Mouse (Mus musculus) neural tube, embryonic 13.5 days (tissue): ENCODE results near the gene Asb13. TPM values are rescaled to one million over a fixed set of nuclear protein-coding genes. Genes with fewer than 3 reads are reported as not detected.

Source experiments
- ATAC-seq: fragments of 200-750 bp; cut with Nextera tagmentation; 2 replicates; pipeline ENCODE4 v1.8.0; 2017; ENCODE audit warnings: low read depth, mild to moderate bottlenecking, moderate TSS enrichment, moderate library complexity
- H3K27ac ChIP-seq: fragments of 300-500 bp; sonication (generic); replicated peaks from 2 replicates; pipeline ENCODE4 v1.5.1; 2015; ENCODE audit warnings: moderate library complexity, mild to moderate bottlenecking, inconsistent platforms
- H3K27me3 ChIP-seq: fragments of 300-500 bp; sonication (generic); 2 replicates; pipeline ENCODE4 v1.6.1; 2015; ENCODE audit warnings: mild to moderate bottlenecking, inconsistent platforms
- H3K36me3 ChIP-seq: fragments of 300-500 bp; sonication (generic); 2 replicates; pipeline ENCODE4 v1.6.1; 2015; ENCODE audit warnings: mild to moderate bottlenecking, inconsistent platforms
- H3K4me1 ChIP-seq: fragments of 300-500 bp; sonication (generic); replicated peaks from 2 replicates; pipeline ENCODE4 v1.6.1; 2015; ENCODE audit warnings: inconsistent platforms
- H3K4me2 ChIP-seq: fragments of 300-500 bp; sonication (generic); 2 replicates; pipeline ENCODE4 v1.6.1; 2015; ENCODE audit warnings: inconsistent platforms, mild to moderate bottlenecking, moderate library complexity
- H3K4me3 ChIP-seq: fragments of 300-500 bp; sonication (generic); 2 replicates; pipeline ENCODE4 v1.5.1; 2015; ENCODE audit warnings: mild to moderate bottlenecking, inconsistent platforms
- H3K9ac ChIP-seq: fragments of 300-500 bp; sonication (generic); 2 replicates; pipeline ENCODE4 v1.6.1; 2015; ENCODE audit warnings: moderate library complexity, mild to moderate bottlenecking, inconsistent platforms
- H3K9me3 ChIP-seq: fragments of 300-500 bp; sonication (generic); 2 replicates; pipeline ENCODE4 v1.6.1; 2016; ENCODE audit warnings: inconsistent platforms
- WGBS: fragments of 180-500 bp; shearing (Covaris S2); methylation state at CpG from one replicate; pipeline ENCODE4 v1.1.7; 2015; 5-methylcytosine and 5-hydroxymethylcytosine counted together
- polyA plus RNA-seq: library from polyadenylated mRNA; unstranded; fragments of >200 nt; fragmentation: Nextera tagmentation; extraction: Ambion mirVana; gene quantifications from 2 replicates; pipeline ENCODE4 v1.2.1, GENCODE M21; 2015

Gene Asb13
- polyA plus RNA-seq: 12.2 and 14.9 TPM in 2 replicates

DNA sequence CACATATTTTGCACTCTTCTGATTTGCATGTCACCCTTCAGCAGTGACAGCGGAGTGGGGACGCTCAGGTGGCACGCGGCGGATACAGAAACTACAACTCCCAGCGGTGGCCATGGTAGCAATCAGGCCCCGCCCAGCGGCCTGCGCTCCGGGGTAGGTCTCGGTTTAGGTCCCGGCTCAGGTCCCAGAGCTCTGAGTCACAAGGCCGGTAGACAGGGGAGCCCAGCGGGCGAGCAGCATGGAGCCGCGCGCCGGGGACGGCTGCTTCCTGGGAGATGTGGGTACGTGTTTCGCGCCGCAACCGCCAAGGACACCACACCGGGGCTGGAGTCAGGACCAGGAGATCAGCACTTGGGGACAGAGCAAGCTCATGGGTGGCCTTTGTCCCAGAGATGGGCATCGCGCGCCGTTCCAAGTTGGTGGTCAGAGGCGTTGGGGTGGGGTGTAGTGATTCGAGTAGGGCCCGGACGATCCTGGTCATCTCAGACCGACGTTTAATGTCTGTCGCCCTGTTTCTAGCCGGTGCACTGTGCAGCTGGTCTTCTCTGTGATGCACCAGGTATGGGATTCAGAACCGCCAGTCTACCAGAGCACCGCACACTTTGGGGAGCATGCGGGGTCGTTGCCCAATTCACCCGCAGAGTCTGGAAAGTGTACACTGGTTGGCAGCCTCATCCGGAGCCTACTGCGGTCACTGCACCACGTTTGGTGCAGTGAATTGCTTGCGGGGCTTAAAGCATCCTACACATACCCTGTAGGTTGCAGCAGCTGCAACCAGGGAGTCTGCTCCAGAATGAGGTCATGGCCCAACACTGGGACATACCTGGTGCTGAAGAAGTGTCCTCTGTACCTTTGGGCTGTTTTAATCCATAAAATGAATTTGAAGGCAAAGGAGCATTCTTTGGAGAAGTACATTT is at the start of gene Asb13:
Gene Asb13 (plus strand): TSS at position 138 of the 917 bp plus-strand sequence.
- peaks cover 4% of the 10 kb centered on the region for H3K27me3 ChIP-seq
- peaks cover 3% of the 10 kb centered on the region; the same call in 1 of the 2 replicates for H3K4me1 ChIP-seq
- H3K36me3 ChIP-seq: no peaks in the 10 kb centered on the region
- H3K27ac ChIP-seq: peak within 1 kb of the TSS; percentile 30
- H3K4me3 ChIP-seq: peak within 1 kb of the TSS; percentile 56
- H3K4me2 ChIP-seq: peak within 1 kb of the TSS; percentile 75
- no peaks in the 10 kb centered on the region for H3K9me3 ChIP-seq
- peak; percentile 97 for ATAC-seq
- H3K9ac ChIP-seq: peak within 1 kb of the TSS; percentile 80
- under 1% methylated on average over 47 of the region's 47 CpGs for WGBS

DNA sequence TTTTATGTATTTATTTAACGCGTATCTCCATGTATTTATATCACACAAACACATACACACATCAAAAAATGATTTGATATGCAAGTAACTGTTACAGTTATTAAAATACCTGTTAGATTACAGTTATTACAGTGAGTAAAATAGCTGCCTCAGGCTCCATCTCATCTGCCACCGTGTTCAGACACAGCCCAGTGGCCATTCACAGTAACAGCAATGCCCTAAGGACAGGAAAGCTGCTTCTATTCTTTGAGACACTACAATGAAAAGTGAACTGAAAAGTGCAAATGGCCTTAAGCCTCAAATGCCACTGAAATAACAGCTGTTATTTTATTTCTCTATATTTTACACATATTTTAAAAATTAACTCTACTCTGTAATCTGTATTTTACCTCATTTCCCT is 43.0 kb upstream of the Asb13 start:
- ATAC-seq: no peak
- WGBS: 86% methylated on average over 3 of the region's 3 CpGs
- no peak overlapping the region for H3K4me3 ChIP-seq
- H3K4me1 ChIP-seq: no peaks in the 10 kb centered on the region
- peaks cover 62% of the 10 kb centered on the region for H3K36me3 ChIP-seq
- no peaks in the 10 kb centered on the region for H3K27me3 ChIP-seq
- no peak overlapping the region for H3K9ac ChIP-seq
- no peak overlapping the region for H3K27ac ChIP-seq
- H3K9me3 ChIP-seq: no peaks in the 10 kb centered on the region
- no peak overlapping the region for H3K4me2 ChIP-seq

DNA sequence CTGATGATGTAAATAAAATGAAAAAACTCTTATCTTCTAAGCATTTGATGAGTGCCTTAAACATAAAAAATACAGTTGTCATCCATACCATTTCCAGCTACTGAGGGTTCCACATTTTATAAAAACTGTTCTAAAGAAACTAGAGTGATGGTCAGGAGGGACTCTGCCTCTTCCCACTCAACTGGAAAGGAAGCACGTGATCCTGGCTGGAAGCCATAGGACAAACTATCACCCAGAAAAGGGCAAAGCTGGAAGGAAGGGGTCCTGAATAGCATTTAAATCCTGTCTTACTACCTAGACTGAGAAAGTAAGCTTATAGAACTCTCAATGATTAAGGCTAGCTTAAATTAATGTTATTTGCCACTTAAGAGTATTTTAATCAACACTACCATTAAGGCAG is 39.5 kb upstream of the Asb13 start:
- 87% methylated on average over 1 of the region's 1 CpGs for WGBS
- H3K9me3 ChIP-seq: no peaks in the 10 kb centered on the region

DNA sequence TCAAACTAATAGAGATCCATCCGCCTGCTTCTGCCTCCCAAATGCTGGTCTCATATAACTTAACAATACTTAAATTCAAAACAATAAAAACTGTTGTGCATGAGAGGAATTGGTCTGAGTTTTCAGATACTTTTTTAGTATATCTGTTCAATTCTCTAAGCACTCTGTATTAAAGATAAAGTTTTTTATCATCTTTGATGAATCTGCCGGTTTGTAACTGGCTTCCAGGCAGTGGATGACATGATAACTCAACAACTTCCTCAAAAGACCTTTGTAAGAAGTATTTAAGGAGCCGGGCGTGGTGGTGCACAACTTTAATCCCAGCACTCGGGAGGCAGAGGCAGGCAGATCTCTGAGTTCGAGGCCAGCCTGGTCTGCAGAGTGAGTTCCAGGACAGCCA is 37.6 kb upstream of the Asb13 start:
- Histone ChIP-seq H3K9ac (no peak overlapping the region), H3K4me3 (no peak overlapping the region), H3K4me1 (no peaks in the 10 kb centered on the region), H3K27ac (no peak overlapping the region), H3K27me3 (no peaks in the 10 kb centered on the region), H3K36me3 (peaks cover 62% of the 10 kb centered on the region), H3K4me2 (no peak overlapping the region), H3K9me3 (no peaks in the 10 kb centered on the region)
- no peak for ATAC-seq
- 94% methylated on average over 6 of the region's 6 CpGs for whole genome bisulfite sequencing

More for the DNA sequence above, 39.5 kb upstream of the Asb13 start:
- H3K4me2 ChIP-seq: no peak overlapping the region
- no peak overlapping the region for H3K9ac ChIP-seq
- ATAC-seq: no peak
- H3K27ac ChIP-seq: no peak overlapping the region
- peaks cover 71% of the 10 kb centered on the region for H3K36me3 ChIP-seq
- no peaks in the 10 kb centered on the region for H3K4me1 ChIP-seq
- no peak overlapping the region for H3K4me3 ChIP-seq
- no peaks in the 10 kb centered on the region for H3K27me3 ChIP-seq

DNA sequence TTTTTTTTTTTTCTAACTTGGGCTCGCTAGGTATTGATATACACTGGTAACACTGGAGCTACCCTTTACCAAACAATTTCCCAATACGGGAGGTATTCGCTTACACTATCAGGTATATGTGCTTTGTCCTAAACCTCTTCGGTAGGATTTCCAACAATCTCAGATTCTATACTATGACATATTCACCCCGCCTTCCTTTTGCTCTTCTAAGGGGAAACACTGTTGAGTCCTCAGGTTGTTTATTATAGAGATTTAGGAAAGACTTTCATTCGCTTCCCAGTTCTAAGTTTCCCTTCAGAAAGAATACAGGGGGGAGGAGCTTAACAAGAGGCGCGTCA is 24.1 kb upstream of the Asb13 start:
- ATAC-seq: no peak
- Histone ChIP-seq H3K27me3 (peaks cover 15% of the 10 kb centered on the region), H3K4me2 (peak overlapping the region; percentile 87), H3K9ac (peak overlapping the region; percentile 90), H3K27ac (no peak overlapping the region), H3K4me1 (peaks cover 12% of the 10 kb centered on the region), H3K4me3 (peak overlapping the region; percentile 99), H3K36me3 (no peaks in the 10 kb centered on the region), H3K9me3 (no peaks in the 10 kb centered on the region)
- 27% methylated on average over 8 of the region's 8 CpGs for WGBS

DNA sequence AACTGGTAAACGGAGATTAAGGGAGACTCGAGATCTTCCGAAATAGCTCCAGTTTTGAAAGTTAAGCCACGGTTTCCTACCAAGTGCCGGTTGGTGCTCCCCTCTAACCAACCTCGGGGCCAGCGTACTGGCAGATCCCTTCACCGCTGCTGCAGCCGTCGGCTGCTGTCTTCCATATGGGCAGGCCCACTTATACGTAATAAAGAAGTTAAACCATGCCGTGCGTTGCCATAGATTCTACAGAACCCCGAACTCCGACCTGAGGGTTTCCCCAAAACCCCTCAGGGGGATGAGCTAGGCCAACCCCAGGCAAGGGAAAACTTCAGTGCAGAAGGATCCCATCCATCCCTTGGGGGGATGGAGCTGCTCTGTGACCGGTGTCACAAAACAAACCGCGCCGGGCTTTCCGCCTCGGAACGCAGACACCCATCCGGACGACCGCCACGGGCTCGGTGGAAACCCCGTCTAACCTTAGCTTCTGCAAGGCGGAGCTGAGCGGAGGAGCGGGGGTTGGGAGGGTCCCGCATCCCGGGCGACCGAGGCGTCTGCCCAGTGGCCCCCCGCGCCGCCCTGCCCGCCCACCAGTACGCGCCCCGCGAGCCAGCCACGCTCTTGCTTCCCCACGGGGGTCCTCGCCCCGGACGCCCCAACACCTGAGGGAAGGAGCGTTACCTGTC is 23.6 kb upstream of the Asb13 start:
- peaks cover 15% of the 10 kb centered on the region for H3K27me3 ChIP-seq

DNA sequence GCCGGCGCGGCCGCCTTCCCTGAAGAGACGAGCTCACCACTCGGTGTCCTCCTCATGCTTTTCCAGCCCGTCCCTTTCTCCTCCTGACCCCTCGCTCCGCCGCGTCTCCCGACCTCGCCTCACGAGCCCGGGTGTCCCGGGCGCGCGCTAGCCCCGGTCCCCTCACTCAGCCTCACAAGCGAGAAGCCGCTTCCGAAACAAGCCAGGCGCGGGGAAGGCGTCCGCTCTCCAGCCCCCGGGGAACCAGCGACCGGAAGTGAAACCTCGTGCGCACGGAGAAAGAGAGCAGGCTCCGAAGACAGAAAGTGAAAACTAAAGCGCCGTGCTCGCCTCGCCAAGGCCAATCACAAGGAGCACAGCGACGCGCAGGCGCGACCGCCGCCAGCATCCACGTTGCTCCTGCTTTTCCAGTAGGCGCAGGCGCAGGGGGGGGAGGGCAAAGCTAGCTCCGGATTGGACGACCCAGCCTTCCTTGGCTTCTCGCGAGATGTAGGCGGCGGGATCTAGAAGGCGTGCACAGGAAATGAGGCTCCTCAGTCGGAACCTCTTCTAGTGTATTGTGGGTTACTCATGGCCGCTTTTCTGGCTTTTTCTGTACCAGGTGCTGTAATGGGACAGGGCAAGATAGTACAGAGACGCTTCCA is 22.9 kb upstream of the Asb13 start, which contains the start of gene Fam208b:
Gene Fam208b (minus strand): TSS at position 314 of the 644 bp plus-strand sequence.
- Histone ChIP-seq H3K9me3 (no peaks in the 10 kb centered on the region), H3K4me1 (peaks cover 12% of the 10 kb centered on the region), H3K36me3 (no peaks in the 10 kb centered on the region), H3K27ac (peak within 1 kb of the TSS; percentile 91), H3K27me3 (peaks cover 15% of the 10 kb centered on the region), H3K4me2 (peak within 1 kb of the TSS; percentile 87), H3K9ac (peak within 1 kb of the TSS; percentile 90), H3K4me3 (peak within 1 kb of the TSS; percentile 99)
- ATAC-seq: peak; percentile 99
- WGBS: under 1% methylated on average over 58 of the region's 58 CpGs

More for the DNA sequence above, 23.6 kb upstream of the Asb13 start:
- H3K36me3 ChIP-seq: no peaks in the 10 kb centered on the region
- under 1% methylated on average over 49 of the region's 50 CpGs for WGBS
- peak overlapping the region; percentile 99 for H3K4me3 ChIP-seq
- peak; percentile 67 for ATAC-seq
- peak overlapping the region; percentile 87 for H3K4me2 ChIP-seq
- no peaks in the 10 kb centered on the region for H3K9me3 ChIP-seq
- peak overlapping the region; percentile 91 for H3K27ac ChIP-seq
- H3K4me1 ChIP-seq: peaks cover 12% of the 10 kb centered on the region
- peak overlapping the region; percentile 90 for H3K9ac ChIP-seq

DNA sequence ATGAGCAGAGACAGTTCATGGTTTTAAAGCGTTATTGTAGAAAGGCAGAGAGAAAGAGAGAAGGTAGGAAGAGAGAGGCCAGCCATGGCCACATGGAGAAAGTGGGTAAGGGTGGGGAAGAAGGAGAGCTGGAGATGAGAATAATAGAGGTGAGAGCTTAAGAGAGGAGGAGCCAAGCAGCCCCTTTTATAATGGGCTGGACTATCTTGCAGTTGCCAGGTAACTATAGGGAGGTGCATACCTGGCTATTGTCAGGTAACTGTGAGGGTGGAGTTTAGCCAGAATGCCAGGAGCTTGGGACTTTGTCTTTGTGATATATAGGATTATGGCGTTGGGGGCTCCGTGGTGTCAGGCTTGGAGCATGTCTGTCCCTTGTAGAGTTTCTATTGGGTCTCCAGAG is 6.7 kb upstream of the Asb13 start:
- H3K4me1 ChIP-seq: no peaks in the 10 kb centered on the region
- H3K36me3 ChIP-seq: no peaks in the 10 kb centered on the region
- H3K27me3 ChIP-seq: no peaks in the 10 kb centered on the region
- WGBS: 69% methylated on average over 3 of the region's 3 CpGs
- no peak overlapping the region for H3K27ac ChIP-seq
- H3K4me3 ChIP-seq: no peak overlapping the region
- H3K9ac ChIP-seq: no peak overlapping the region
- no peak overlapping the region for H3K4me2 ChIP-seq
- no peaks in the 10 kb centered on the region for H3K9me3 ChIP-seq
- ATAC-seq: no peak

DNA sequence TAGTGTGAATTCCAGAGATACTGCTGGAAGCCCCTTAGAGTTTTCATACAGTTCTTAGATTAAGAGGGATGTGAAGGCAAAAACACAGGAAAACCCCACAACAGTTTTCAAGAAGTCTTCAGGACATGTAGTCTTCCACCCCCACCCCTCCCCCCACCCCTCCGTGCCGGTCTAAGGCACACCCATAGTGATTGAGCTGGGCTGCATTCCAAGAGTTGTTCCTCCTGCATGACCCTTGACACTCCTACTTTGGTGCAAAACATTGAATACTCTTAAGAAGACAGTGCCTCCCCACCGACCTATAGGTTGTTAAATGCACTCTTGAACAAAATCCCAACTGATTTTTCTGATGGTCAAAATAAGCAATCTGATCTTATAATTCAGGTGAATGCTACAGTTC is 5.7 kb upstream of the Asb13 start:
- Histone ChIP-seq H3K27ac (no peak overlapping the region), H3K9ac (no peak overlapping the region), H3K27me3 (peaks cover 4% of the 10 kb centered on the region), H3K9me3 (no peaks in the 10 kb centered on the region), H3K4me1 (no peaks in the 10 kb centered on the region), H3K36me3 (no peaks in the 10 kb centered on the region), H3K4me3 (no peak overlapping the region), H3K4me2 (no peak overlapping the region)
- WGBS: 37% methylated on average over 3 of the region's 3 CpGs
- ATAC-seq: no peak

DNA sequence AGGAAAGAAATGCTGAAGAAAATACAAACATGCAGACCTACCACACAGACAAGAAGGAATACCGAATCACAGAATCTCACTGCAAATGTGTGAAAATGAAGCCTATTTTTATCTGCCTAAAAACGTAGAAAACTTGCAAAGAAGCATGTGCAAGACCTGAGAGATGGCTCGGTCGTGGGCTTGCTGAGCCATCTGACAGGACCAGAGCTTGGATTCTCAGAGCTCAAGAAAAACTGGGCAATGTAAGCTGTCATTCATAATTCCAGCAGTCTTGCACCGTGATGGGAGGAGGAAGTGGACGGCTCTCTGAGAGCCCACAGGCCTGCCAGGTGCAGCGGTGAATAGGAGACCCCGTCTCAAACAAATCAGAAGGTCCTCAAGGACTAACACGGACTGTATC is 1.3 kb upstream of the Asb13 start:
- H3K9me3 ChIP-seq: no peaks in the 10 kb centered on the region
- WGBS: 83% methylated on average over 9 of the region's 9 CpGs
- H3K4me2 ChIP-seq: no peak overlapping the region
- H3K27ac ChIP-seq: no peak overlapping the region
- peaks cover 4% of the 10 kb centered on the region for H3K27me3 ChIP-seq
- H3K4me1 ChIP-seq: peaks cover 3% of the 10 kb centered on the region; the same call in 1 of the 2 replicates
- no peak overlapping the region for H3K9ac ChIP-seq
- no peak overlapping the region for H3K4me3 ChIP-seq
- H3K36me3 ChIP-seq: no peaks in the 10 kb centered on the region
- no peak for ATAC-seq

DNA sequence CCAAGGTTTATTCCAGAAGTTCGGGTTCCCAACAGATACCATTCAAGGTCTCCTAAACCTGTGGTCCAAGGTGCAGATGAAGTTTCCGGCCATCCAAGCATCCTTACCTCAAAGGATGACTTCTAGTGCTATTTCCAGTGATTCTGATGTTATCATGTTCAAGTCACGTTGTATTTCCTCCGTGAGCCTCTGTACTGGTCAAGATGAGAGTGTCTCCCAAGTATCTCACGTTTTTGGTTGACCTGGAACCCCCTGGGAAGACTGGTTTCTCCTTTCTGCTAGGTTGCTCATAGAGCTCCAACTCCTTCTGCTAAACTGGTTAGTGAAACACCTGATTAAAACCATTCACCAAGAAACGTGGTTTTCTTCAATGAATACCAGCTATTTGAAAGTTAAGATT is 701 bp upstream of the Asb13 start:
- Histone ChIP-seq H3K9ac (no peak overlapping the region), H3K4me1 (peaks cover 3% of the 10 kb centered on the region; the same call in 1 of the 2 replicates), H3K4me2 (0 out of 2 replicates have a peak overlapping the region, but pooled peaks have one; percentile 75), H3K9me3 (no peaks in the 10 kb centered on the region), H3K27me3 (peaks cover 4% of the 10 kb centered on the region), H3K27ac (no peak overlapping the region), H3K4me3 (0 out of 2 replicates have a peak overlapping the region, but pooled peaks have one; percentile 56), H3K36me3 (no peaks in the 10 kb centered on the region)
- ATAC-seq: no peak
- WGBS: 43% methylated on average over 6 of the region's 6 CpGs

DNA sequence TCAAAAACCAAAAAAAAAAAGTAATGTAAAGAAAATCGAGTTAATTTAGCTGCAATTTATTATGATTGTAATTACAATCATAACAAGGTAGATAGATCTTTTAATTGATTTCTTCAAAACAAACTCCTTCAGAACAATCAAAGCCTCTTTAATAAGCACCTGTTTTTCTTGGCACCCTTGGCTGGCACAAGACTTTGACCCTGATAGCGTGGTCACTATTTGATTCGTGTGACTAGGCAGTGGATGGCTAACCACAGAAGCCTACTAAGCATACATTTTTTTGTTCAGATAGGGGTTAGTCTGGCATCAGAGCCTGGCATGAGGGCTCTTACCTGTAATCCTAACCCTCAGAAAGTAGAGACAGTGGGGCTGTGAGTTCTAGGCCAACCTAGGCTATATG is 1.2 kb downstream of the Asb13 start:
- Histone ChIP-seq H3K4me1 (peaks cover 3% of the 10 kb centered on the region; the same call in 1 of the 2 replicates), H3K36me3 (no peaks in the 10 kb centered on the region), H3K9me3 (no peaks in the 10 kb centered on the region), H3K4me3 (no peak overlapping the region), H3K9ac (no peak overlapping the region), H3K27ac (no peak overlapping the region), H3K4me2 (peak overlapping the region; percentile 75), H3K27me3 (peaks cover 4% of the 10 kb centered on the region)
- 96% methylated on average over 3 of the region's 3 CpGs for WGBS
- ATAC-seq: no peak
